Mouse (Mus musculus): ENCODE data around the gene Klhl31.

The Klhl31 gene

GRCm38 (mm10) chr9:77636450-77636951 lies at the start of gene Klhl31:
Gene Klhl31 (plus strand): TSS chr9:77636500.
- no peak for DNase-seq (ENCODE audit: low spot score in 2 of 2)

- DNase-seq (ENCODE audit: low spot score in 2 of 2) = no peak
Measured at GRCm38 (mm10) chr9:77586806-77587591, 49.3 kb upstream of the Klhl31 start.

GRCm38 (mm10) chr9:77587616-77588015 lies 48.7 kb upstream of the Klhl31 start:
- DNase-seq (ENCODE audit: low spot score in 2 of 2) = no peak

- DNase-seq (ENCODE audit: low spot score in 2 of 2) = no peak
Measured at GRCm38 (mm10) chr9:77589496-77589895, 46.8 kb upstream of the Klhl31 start.

- DNase-seq (ENCODE audit: low spot score in 2 of 2) = no peak
Measured at GRCm38 (mm10) chr9:77592423-77592822, 43.9 kb upstream of the Klhl31 start.

GRCm38 (mm10) chr9:77595006-77595626 lies 41.2 kb upstream of the Klhl31 start:
- DNase-seq (ENCODE audit: low spot score in 2 of 2) = no peak

GRCm38 (mm10) chr9:77596355-77596754 lies 39.9 kb upstream of the Klhl31 start:
- DNase-seq (ENCODE audit: low spot score in 2 of 2) = peak; percentile 61 to 82

- no peak for DNase-seq (ENCODE audit: low spot score in 2 of 2)
Measured at GRCm38 (mm10) chr9:77598560-77598959, 37.7 kb upstream of the Klhl31 start.

GRCm38 (mm10) chr9:77602302-77603266 lies 33.7 kb upstream of the Klhl31 start:
- DNase-seq (ENCODE audit: low spot score in 2 of 2) = no peak

GRCm38 (mm10) chr9:77603965-77604509 lies 32.3 kb upstream of the Klhl31 start:
- DNase-seq (ENCODE audit: low spot score in 2 of 2) = no peak

GRCm38 (mm10) chr9:77607295-77607694 lies 29.0 kb upstream of the Klhl31 start:
- no peak for DNase-seq (ENCODE audit: low spot score in 2 of 2)

GRCm38 (mm10) chr9:77607840-77608239 lies 28.5 kb upstream of the Klhl31 start:
- peak in 1 of 2 experiments; percentile 22 for DNase-seq (ENCODE audit: low spot score in 2 of 2)

GRCm38 (mm10) chr9:77610811-77611210 lies 25.5 kb upstream of the Klhl31 start:
- no peak for DNase-seq (ENCODE audit: low spot score in 2 of 2)

GRCm38 (mm10) chr9:77612349-77612748 lies 24.0 kb upstream of the Klhl31 start:
- DNase-seq (ENCODE audit: low spot score in 2 of 2) = no peak

GRCm38 (mm10) chr9:77615868-77616267 lies 20.4 kb upstream of the Klhl31 start:
- no peak for DNase-seq (ENCODE audit: low spot score in 2 of 2)

- no peak for DNase-seq (ENCODE audit: low spot score in 2 of 2)
Measured at GRCm38 (mm10) chr9:77616796-77617195, 19.5 kb upstream of the Klhl31 start.

- DNase-seq (ENCODE audit: low spot score in 2 of 2) = no peak
Measured at GRCm38 (mm10) chr9:77617751-77618150, 18.5 kb upstream of the Klhl31 start.

- no peak for DNase-seq (ENCODE audit: low spot score in 2 of 2)
Measured at GRCm38 (mm10) chr9:77618392-77618791, 17.9 kb upstream of the Klhl31 start.

- DNase-seq (ENCODE audit: low spot score in 2 of 2) = no peak
Measured at GRCm38 (mm10) chr9:77620077-77620476, 16.2 kb upstream of the Klhl31 start.

GRCm38 (mm10) chr9:77620482-77620881 lies 15.8 kb upstream of the Klhl31 start:
- DNase-seq (ENCODE audit: low spot score in 2 of 2) = no peak

GRCm38 (mm10) chr9:77622874-77623273 lies 13.4 kb upstream of the Klhl31 start:
- no peak for DNase-seq (ENCODE audit: low spot score in 2 of 2)

Data from cerebellum, postnatal 4 days (tissue).